Mouse (Mus musculus) neural tube, embryonic 15.5 days (tissue): ENCODE results near the gene Cd1d1. TPM values are rescaled to one million over a fixed set of nuclear protein-coding genes. Genes with fewer than 3 reads are reported as not detected.
A peak's percentile ranks its signal among the peaks of the same experiment; 100 is the strongest.
"Not testable (repeated sequence)": the region's sequence is repeated elsewhere in the genome, so short reads cannot be mapped to it uniquely, and the experiment has no call there.

Source experiments
- ATAC-seq: fragments of 200-750 bp; cut with Nextera tagmentation; 2 replicates; pipeline ENCODE4 v1.8.0; 2017; ENCODE audit warnings: mild to moderate bottlenecking, moderate TSS enrichment, moderate library complexity; ENCODE audit not compliant: low FRiP score
- H3K27ac ChIP-seq: fragments of 300-500 bp; sonication (generic); replicated peaks from 2 replicates; pipeline ENCODE4 v1.5.1; 2015; ENCODE audit warnings: mild to moderate bottlenecking, inconsistent platforms
- H3K27me3 ChIP-seq: fragments of 300-500 bp; sonication (generic); replicated peaks from 2 replicates; pipeline ENCODE4 v1.6.1; 2015; ENCODE audit warnings: inconsistent platforms
- H3K36me3 ChIP-seq: fragments of 300-500 bp; sonication (generic); 2 replicates; pipeline ENCODE4 v1.6.1; 2015; ENCODE audit warnings: inconsistent platforms
- H3K4me1 ChIP-seq: fragments of 300-500 bp; sonication (generic); 2 replicates; pipeline ENCODE4 v1.6.1; 2015; ENCODE audit warnings: inconsistent platforms
- H3K4me2 ChIP-seq: fragments of 300-500 bp; sonication (generic); 2 replicates; pipeline ENCODE4 v1.6.1; 2015; ENCODE audit warnings: inconsistent platforms, mild to moderate bottlenecking, moderate library complexity
- H3K4me3 ChIP-seq: fragments of 300-500 bp; sonication (generic); replicated peaks from 2 replicates; pipeline ENCODE4 v1.5.1; 2015; ENCODE audit warnings: mild to moderate bottlenecking, inconsistent platforms
- H3K9ac ChIP-seq: fragments of 300-500 bp; sonication (generic); replicated peaks from 2 replicates; pipeline ENCODE4 v1.6.1; 2015; ENCODE audit warnings: mild to moderate bottlenecking, inconsistent platforms
- H3K9me3 ChIP-seq: fragments of 300-500 bp; sonication (generic); replicated peaks from 2 replicates; pipeline ENCODE4 v1.6.1; 2016; ENCODE audit warnings: inconsistent platforms
- WGBS: fragments of 180-500 bp; shearing (Covaris S2); methylation state at CpG from one replicate; pipeline ENCODE4 v1.1.7; 2015; ENCODE audit warnings: mixed read lengths; 5-methylcytosine and 5-hydroxymethylcytosine counted together
- polyA plus RNA-seq: library from polyadenylated mRNA; unstranded; fragments of >200 nt; fragmentation: Nextera tagmentation; extraction: Ambion mirVana; gene quantifications from 2 replicates; pipeline ENCODE4 v1.2.1, GENCODE M21; 2015

The Cd1d1 gene
- polyA plus RNA-seq, 1 experiment from 2014 or later = 57.0 TPM

DNA sequence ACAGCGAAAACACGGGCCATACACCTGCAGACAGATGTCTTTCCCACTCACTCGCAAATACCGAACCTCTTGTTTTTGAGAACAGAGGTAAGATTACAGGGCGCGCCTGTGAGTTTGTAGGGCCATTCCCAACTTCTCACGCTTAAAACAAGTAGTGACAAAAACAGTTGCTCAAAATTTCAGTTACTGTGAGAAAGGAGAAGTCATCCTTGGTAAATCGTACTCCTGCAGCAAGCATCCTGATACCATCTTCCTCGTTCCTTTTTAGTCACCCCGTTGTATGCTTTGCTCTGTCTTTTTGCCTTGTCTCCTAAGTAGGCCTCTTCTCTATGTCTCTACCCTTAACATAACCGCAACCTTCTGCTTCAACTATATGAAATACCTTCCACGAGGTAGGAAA, 810 bp upstream of the Cd1d1 start:
- WGBS = 91% methylated on average over 12 of the region's 12 CpGs
- peak overlapping the region; percentile 61; the same call in 1 of the 2 replicates for H3K4me2 ChIP-seq
- no peak overlapping the region for H3K9ac ChIP-seq

DNA sequence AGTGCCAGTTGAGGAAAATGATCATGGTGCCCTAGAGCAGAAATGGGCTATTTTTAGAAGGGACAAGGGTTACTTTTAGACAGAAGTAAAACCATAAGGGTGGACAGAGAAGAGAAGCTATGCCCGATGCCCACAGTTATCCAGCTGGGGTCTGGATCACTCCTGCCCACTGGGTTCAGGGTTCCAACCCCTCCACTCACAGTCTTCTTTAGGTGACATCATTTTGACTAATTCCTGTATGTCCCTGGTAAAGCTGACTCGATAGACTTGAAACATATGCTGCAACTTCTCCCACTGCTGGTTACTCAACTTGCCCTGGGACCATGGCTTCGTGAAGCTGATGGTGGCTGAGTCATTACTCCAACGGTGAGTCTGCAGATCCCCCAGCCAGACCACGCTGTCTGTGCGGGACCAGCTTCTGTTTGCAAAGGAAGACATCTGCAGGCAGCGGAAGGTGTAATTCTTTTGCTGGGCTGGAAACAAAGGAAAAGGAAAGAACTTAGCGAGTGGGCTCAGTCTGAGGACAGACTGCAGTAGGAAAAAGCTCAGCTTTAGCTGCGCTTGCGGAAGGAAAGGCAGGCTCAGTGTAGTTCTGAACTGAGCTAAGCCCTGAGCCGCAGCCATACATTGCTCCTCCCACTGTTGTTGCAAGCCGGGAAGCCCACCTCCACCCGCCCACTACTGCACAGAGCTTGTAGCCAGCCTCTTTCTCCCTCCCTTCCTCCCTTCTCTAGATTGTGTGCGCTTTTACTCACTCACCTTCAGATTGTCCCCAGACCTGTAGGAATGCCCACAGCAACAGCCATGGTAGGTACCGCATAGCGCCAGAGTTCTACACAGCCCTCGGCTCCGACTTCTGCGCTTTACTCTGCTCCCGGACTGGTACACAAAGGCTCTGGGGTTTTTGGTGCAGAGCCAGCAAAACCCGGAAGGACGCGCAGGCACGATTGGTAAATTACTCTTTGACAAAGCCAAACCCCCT, 517 bp downstream of the Cd1d1 start:
- Histone ChIP-seq H3K9ac (peak overlapping the region; percentile 73), H3K4me2 (peak overlapping the region; percentile 61), H3K4me1 (peaks cover 13% of the 10 kb centered on the region), H3K27ac (peak overlapping the region; percentile 93), H3K4me3 (peak overlapping the region; percentile 57)
- peak; percentile 97 for ATAC-seq
- H3K27me3 ChIP-seq, H3K36me3 ChIP-seq, H3K9me3 ChIP-seq: not testable (repeated sequence)
- 3% methylated on average over 24 of the region's 24 CpGs for WGBS

More for the DNA sequence above, 810 bp upstream of the Cd1d1 start:
- Histone ChIP-seq H3K4me3 (no peak overlapping the region), H3K27me3 (no peaks in the 10 kb centered on the region), H3K9me3 (no peaks in the 10 kb centered on the region), H3K4me1 (peaks cover 13% of the 10 kb centered on the region), H3K36me3 (no peaks in the 10 kb centered on the region), H3K27ac (no peak overlapping the region)
- ATAC-seq = no peak

DNA sequence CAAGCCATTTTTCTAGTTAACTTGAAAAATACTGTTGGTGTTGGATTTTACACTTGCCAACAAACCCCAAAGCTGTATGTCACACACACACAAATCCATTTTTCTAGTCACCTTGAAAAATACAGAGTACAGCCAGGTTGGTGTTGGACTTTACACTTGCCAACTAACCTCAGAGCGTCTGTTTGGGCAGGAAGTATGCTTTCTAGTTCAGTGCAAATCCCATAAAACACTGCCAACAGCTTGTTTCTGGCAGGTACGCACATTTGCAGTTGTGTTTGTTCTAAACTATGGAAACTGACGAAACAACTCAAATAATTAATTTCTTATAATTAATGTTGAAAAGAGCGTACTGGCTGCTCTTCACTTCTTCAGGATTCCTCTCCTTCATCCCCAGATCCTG, 3.1 kb downstream of the Cd1d1 start:
- 90% methylated on average over 4 of the region's 4 CpGs for WGBS
- Histone ChIP-seq H3K9ac (no peak overlapping the region), H3K4me3 (no peak overlapping the region), H3K27me3 (no peaks in the 10 kb centered on the region), H3K36me3 (no peaks in the 10 kb centered on the region), H3K9me3 (no peaks in the 10 kb centered on the region), H3K4me2 (no peak overlapping the region), H3K27ac (no peak overlapping the region), H3K4me1 (peaks cover 13% of the 10 kb centered on the region)
- ATAC-seq = no peak

DNA sequence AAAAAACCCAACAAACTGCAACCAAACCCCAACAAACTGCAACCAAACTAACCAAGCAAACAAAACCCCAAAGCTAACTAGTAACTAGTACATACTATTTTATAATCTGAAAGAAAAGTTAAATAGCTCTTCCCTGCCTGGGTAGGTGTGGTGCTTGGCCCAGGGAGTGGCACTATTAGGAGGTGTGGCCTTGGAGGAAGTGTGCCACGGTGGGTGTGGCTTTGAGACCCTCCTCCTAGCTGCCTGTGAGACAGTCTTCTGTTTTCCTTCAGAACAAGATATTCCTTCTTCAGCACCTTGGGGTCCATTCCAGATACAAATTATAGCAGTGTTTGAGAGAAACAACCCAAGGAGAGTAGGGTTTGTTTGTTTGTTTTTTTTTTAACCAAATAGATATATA, 3.9 kb downstream of the Cd1d1 start:
- H3K4me2 ChIP-seq = no peak overlapping the region
- no peak overlapping the region for H3K9ac ChIP-seq
- 55% methylated on average over 1 of the region's 1 CpGs for WGBS
- no peaks in the 10 kb centered on the region for H3K27me3 ChIP-seq
- no peaks in the 10 kb centered on the region for H3K36me3 ChIP-seq
- H3K4me3 ChIP-seq = no peak overlapping the region
- peaks cover 13% of the 10 kb centered on the region for H3K4me1 ChIP-seq
- no peaks in the 10 kb centered on the region for H3K9me3 ChIP-seq
- ATAC-seq = no peak
- H3K27ac ChIP-seq = no peak overlapping the region

DNA sequence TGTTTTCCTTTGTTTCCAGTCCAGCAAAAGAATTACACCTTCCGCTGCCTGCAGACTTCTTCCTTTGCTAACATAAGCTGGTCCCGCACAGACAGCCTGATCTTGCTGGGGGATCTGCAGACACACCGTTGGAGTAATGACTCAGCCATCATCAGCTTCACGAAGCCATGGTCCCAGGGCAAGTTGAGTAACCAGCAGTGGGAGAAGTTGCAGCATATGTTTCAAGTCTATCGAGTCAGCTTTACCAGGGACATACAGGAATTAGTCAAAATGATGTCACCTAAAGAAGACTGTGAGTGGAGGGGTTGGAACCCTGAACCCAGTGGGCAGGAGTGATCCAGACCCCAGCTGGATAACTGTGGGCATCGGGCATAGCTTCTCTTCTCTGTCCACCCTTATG, 12.3 kb downstream of the Cd1d1 start:
- H3K36me3 ChIP-seq, H3K27ac ChIP-seq, H3K4me1 ChIP-seq, H3K9me3 ChIP-seq, ATAC-seq, H3K9ac ChIP-seq, H3K27me3 ChIP-seq: not testable (repeated sequence)
- peak overlapping the region; percentile 26 for H3K4me3 ChIP-seq
- H3K4me2 ChIP-seq = peak overlapping the region; percentile 57
- 38% methylated on average over 6 of the region's 6 CpGs for WGBS

DNA sequence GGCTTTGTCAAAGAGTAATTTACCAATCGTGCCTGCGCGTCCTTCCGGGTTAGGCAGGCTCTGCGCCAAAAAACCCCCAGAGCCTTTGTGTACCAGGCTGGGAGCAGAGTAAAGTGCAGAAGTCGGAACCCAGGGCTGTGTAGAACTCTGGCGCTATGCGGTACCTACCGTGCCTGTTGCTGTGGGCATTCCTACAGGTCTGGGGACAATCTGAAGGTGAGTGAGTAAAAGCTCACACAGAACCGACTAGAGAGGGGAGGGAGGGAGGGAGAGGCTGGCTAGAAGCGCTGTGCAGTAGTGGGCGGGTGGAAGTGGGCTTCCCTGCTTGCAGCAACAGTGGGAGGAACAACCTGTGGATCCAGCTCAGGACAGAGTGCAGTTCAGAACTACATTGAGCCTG, 12.8 kb downstream of the Cd1d1 start:
- H3K9ac ChIP-seq = 0 out of 2 replicates have a peak overlapping the region, but pooled peaks have one; percentile 18
- H3K36me3 ChIP-seq = no peaks in the 10 kb centered on the region
- H3K4me2 ChIP-seq = peak overlapping the region; percentile 57
- H3K9me3 ChIP-seq = no peaks in the 10 kb centered on the region
- peak overlapping the region; percentile 26 for H3K4me3 ChIP-seq
- no peak overlapping the region for H3K27ac ChIP-seq
- 10% methylated on average over 12 of the region's 12 CpGs for WGBS
- no peak; the same call in 1 of the 2 replicates for ATAC-seq
- peaks cover 6% of the 10 kb centered on the region; the same call in 1 of the 2 replicates for H3K4me1 ChIP-seq
- H3K27me3 ChIP-seq = no peaks in the 10 kb centered on the region

DNA sequence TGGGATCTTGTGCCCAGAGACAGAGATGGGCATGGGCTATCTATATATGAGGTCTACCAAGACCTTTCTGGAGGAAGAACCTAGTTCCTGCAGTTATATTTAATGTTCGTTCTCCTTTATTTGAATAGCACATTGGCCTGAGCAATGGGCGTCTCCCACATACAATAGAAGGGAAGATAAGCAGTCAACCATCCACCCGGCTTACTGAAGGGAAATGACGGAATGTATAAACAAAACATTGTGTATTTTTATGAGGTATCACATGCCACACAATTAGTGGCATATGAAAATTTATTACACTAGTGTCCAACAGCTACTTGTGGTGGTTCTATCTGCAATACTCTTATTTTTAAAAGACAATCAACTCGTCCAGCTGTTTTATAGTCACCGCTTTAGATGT, 15.9 kb downstream of the Cd1d1 start:
- Histone ChIP-seq H3K4me3 (no peak overlapping the region), H3K36me3 (no peaks in the 10 kb centered on the region), H3K27ac (no peak overlapping the region), H3K9me3 (no peaks in the 10 kb centered on the region), H3K4me2 (no peak overlapping the region), H3K9ac (no peak overlapping the region), H3K27me3 (no peaks in the 10 kb centered on the region), H3K4me1 (peaks cover 6% of the 10 kb centered on the region; the same call in 1 of the 2 replicates)
- no peak for ATAC-seq
- WGBS = 87% methylated on average over 6 of the region's 6 CpGs

DNA sequence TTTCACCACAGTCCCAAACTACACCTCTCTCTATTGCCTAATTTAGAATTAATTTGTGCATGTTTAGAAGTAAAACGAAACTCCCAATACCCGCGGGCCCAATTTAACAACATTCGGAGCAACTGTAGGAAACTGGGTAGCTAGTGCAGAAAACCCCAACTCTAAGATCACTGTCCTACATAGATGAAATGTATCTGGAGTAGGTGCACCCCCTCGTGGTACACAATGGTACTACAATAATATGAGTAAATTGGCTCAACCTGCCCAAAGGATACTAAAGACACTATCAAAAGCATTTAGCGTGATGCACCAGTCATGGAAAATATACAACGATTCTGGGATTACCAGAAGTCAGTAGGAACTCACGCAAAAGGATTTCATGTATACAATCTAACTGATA, 22.7 kb downstream of the Cd1d1 start:
- 15% methylated on average over 8 of the region's 8 CpGs for WGBS
- ATAC-seq = peak; percentile 45; the same call in 1 of the 2 replicates

DNA sequence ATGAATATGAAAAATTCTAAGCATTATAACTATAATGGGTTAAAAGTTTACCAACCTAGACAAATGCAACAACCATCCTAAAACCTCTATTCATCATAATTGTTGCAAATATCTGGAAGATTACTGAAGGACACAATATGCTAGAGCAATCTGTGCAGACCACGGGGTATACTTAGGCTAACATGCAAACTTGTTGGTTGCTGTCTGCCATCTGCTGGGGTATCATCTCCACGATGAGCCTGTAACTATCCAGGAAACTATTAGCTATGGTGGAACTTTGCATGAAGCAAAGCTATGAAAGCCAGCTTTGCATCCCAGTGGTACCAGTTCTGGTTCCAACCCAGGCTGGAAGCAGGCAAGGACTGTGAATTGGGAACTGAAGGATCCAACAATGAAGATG, 24.1 kb downstream of the Cd1d1 start:
- Histone ChIP-seq H3K9me3 (no peaks in the 10 kb centered on the region), H3K27me3 (no peaks in the 10 kb centered on the region), H3K36me3 (no peaks in the 10 kb centered on the region), H3K4me1 (no peaks in the 10 kb centered on the region), H3K4me2 (no peak overlapping the region), H3K9ac (no peak overlapping the region), H3K4me3 (no peak overlapping the region), H3K27ac (no peak overlapping the region)
- no peak for ATAC-seq
- 71% methylated on average over 2 of the region's 2 CpGs for WGBS

More for the DNA sequence above, 22.7 kb downstream of the Cd1d1 start:
- no peaks in the 10 kb centered on the region for H3K27me3 ChIP-seq
- H3K4me2 ChIP-seq = no peak overlapping the region
- no peaks in the 10 kb centered on the region for H3K36me3 ChIP-seq
- H3K4me3 ChIP-seq = no peak overlapping the region
- no peak overlapping the region for H3K27ac ChIP-seq
- no peaks in the 10 kb centered on the region for H3K4me1 ChIP-seq
- no peak overlapping the region for H3K9ac ChIP-seq
- H3K9me3 ChIP-seq = no peaks in the 10 kb centered on the region

DNA sequence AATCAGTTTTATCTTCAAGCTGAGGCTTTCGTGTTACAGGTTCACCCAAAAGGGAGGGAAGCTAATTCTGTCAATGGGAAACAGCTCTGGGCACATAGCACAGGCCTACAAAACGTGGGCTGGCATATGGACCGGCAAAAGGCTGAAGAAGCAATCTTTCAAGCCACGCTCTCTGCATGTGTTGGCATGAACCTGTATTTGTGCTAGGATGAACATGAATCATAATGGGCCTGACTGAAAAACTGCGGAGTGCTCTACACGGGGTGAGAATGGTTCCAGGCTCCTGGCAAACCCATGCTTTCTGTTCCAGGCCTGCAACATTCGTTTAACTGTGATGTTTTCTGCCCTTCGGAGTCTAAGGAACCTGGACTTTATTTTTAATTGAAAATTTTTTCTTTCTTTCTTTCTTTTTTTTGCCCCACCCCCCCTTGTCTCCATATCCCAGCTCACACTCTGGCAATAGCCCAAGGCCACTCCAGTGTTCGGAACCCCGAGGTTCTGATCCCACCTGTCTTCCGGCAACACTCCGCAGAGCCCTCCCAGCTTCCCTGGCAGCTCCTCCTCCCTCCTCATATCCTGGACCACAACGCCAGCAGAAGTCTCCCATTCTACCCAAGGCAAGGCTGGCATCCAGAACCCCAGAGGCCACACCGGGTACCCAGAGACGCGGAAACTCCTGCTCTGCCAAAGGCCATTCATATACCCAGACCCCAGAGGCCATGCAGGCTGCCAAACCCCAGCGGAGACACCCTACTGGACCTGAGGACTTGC, 36.4 kb downstream of the Cd1d1 start:
- H3K9ac ChIP-seq = no peak overlapping the region
- H3K4me2 ChIP-seq = no peak overlapping the region
- no peaks in the 10 kb centered on the region for H3K9me3 ChIP-seq
- no peaks in the 10 kb centered on the region for H3K27me3 ChIP-seq
- WGBS = 84% methylated on average over 17 of the region's 17 CpGs
- no peaks in the 10 kb centered on the region for H3K4me1 ChIP-seq
- no peak overlapping the region for H3K27ac ChIP-seq
- H3K4me3 ChIP-seq = no peak overlapping the region
- no peak for ATAC-seq
- no peaks in the 10 kb centered on the region for H3K36me3 ChIP-seq

DNA sequence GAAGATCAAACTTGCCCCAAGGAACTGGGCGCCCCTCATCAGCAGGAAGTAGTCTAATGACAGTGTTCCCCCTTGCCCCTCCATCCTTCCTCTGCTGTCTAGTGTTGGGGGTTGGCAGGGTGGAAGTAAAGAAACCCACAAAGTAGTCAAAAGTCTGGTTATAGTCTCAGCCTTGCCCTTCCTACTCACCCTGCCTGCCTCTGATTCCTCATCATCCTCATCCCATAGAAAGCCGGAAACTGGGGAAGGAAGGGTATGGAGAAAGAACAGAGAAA, 37.9 kb downstream of the Cd1d1 start:
- no peak overlapping the region for H3K4me2 ChIP-seq
- WGBS = 94% methylated on average over 2 of the region's 2 CpGs
- H3K4me1 ChIP-seq = no peaks in the 10 kb centered on the region
- no peak overlapping the region for H3K4me3 ChIP-seq
- H3K36me3 ChIP-seq = no peaks in the 10 kb centered on the region
- H3K9ac ChIP-seq = no peak overlapping the region
- no peak for ATAC-seq
- H3K27ac ChIP-seq = no peak overlapping the region
- H3K9me3 ChIP-seq = no peaks in the 10 kb centered on the region
- no peaks in the 10 kb centered on the region for H3K27me3 ChIP-seq
